Mouse (Mus musculus) leukemia stem cell, adult 10-12 weeks (primary cell): ENCODE data around the gene Pax2. TPM values are rescaled to one million over a fixed set of nuclear protein-coding genes. Genes with fewer than 3 reads are reported as not detected.

Experiments used
- polyA plus RNA-seq: library from polyadenylated mRNA; stranded (reverse); fragments of >175 nt; gene quantifications from 2 replicates; pipeline ENCODE4 v1.2.3, GENCODE M21; 2012; ENCODE audit warnings: low replicate concordance

The Pax2 gene
- polyA plus RNA-seq: not detected in 2 replicates

DNA sequence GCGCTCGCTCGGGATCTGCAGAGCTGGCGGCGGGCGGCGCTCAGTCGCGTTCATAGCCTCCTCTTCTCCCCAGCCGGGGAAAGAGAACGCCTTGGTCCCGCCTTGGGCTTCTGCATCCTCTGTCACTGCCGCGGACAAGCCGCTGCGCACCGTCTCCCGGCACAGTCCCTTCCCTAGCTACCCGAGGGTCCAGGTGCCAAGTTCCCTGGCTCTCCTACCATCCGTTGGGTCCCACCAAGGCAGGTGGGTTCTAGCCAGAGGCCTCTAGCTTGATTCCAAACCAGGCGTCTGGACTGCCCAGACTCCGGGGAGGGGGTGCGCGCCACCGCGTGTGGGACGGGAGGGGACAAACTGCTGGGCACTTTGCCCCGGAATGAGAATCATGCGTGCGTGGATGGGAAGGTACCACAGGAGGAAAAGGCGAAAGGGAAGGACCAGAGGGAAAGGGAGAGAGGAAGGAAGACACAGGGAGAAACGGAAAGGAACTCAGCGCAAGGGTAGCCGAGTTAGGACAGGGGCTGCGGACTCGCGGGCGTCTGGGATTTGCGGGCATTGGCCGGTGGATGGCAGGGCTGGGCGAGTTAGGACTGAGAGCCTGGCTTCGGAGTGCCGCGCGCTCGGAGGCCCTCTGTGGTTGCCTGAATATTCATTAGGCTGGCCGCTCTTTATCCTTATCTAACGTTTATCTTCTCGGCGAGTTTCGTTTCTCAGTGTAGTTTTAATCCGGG, at the start of gene Pax2:
Gene Pax2 (plus strand): TSS at position 353 of the 728 bp plus-strand sequence.

Other genes with a start within 250 kb of the Pax2 start
- 0.11 and 2.4 TPM in 2 replicates for gene Sec31b, start 210.2 kb upstream of the Pax2 start, polyA plus RNA-seq
- not detected in 2 replicates for gene Gm20538, start 203.2 kb upstream of the Pax2 start, polyA plus RNA-seq
- 86.9 and 122 TPM in 2 replicates for gene Ndufb8, start 200.6 kb upstream of the Pax2 start, polyA plus RNA-seq
- gene Hif1an, start 193.2 kb upstream of the Pax2 start, polyA plus RNA-seq: 13.1 and 15.6 TPM in 2 replicates
- 40.5 and 52.5 TPM in 2 replicates for gene Slf2, start 175.1 kb downstream of the Pax2 start, polyA plus RNA-seq
- gene Sema4g, start 233.1 kb downstream of the Pax2 start, polyA plus RNA-seq: 0.09 and 0.15 TPM in 2 replicates
- gene Twnk, start 249.6 kb downstream of the Pax2 start, polyA plus RNA-seq: 7.4 and 9.3 TPM in 2 replicates